Mouse (Mus musculus): ENCODE measurements around the gene Vwa8. TPM values are rescaled to one million over a fixed set of nuclear protein-coding genes. Genes with fewer than 3 reads are reported as not detected.

The Vwa8 gene
- total and polyA plus RNA-seq, 3 experiments = 12.4 to 17.5 (median 15.9) TPM

DNA sequence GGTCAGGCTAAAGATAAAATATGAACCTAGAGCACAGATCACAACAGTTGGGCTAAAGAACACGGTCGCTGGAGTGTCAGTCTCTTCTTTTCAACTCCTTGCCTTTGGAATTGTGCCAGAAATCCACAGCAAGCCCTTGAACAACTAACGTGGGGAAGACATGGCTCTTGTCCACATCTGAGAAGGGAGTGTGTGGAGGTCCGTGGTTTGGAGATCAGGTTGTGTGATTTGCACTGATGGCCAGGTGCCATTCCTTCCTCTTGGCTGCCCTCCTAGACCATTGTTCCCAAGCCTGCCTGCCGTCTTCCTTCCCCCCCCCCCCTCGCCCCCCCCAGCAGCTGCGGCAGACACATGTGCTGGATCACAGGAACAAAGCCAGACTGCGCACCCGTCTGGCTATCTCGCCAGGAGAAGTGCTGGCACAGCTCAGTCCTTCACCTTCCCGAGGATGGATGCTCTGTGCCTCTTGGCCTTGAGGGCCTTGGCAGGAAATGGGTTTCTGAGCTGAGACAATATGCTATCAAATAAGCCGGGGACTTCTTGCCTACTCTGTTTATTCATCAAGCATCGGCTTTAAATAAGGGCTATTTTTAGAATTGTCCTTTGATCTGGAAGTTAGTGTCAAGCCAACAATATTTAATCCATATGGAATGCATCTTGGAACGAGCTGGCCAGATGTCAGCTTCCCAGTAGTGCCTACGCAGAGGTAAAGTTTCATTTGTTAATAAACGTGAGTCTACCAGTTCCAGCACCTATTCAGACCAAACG is 308.8 kb downstream of the Vwa8 start:
- H3K36me3 ChIP-seq (replicated peaks in 1 of 2; ENCODE audit: control insufficient read depth in 1 of 2, insufficient read depth in 1 of 2, low read length in 1 of 2) = peaks cover 10 to 49% of the 10 kb centered on the region in 2 experiments
- H3K4me2 ChIP-seq (ENCODE audit: insufficient read depth, low read depth, poor library complexity, severe bottlenecking) = no peak overlapping the region
- no peak overlapping the region for H3K4me3 ChIP-seq (replicated peaks in 1 of 3; ENCODE audit: low read depth in 2 of 3, low read length in 2 of 3, poor library complexity in 1 of 3)
- H3K27me3 ChIP-seq (replicated peaks) = no peaks in the 10 kb centered on the region
- H3K4me1 ChIP-seq (ENCODE audit: control insufficient read depth in 1 of 2, insufficient read depth in 2 of 2) = no peaks in the 10 kb centered on the region
- no peak overlapping the region for H3K9ac ChIP-seq (ENCODE audit: insufficient read depth, low read depth)
- H3K27ac ChIP-seq (ENCODE audit: insufficient read depth, low read depth) = no peak overlapping the region
- no peak for DNase-seq (ENCODE audit: extremely low read depth)
- dilution Hi-C loops (cut with MboI; ENCODE audit: extremely low pct_ligation_motif_present, extremely low pct_unique_long_range_greater_than_20kb, low sequenced_read_pairs) = no loop called here
- no peaks in the 10 kb centered on the region for H3K79me2 ChIP-seq (replicated peaks; ENCODE audit: control insufficient read depth, extremely low read depth, insufficient read depth, poor library complexity, severe bottlenecking)
- in situ Hi-C loops (cut with MboI; ENCODE audit: low pct_ligation_motif_present, low pct_unique_long_range_greater_than_20kb, low sequenced_read_pairs) = no loop called here
- no peaks in the 10 kb centered on the region for H3K9me3 ChIP-seq (replicated peaks; ENCODE audit: low read length)
- no peak for TF ChIP-seq RAD21 (IDR thresholded peaks at IDR 0.05; ENCODE audit: low read depth, low read length)
- TF ChIP-seq POLR2AphosphoS2 (IDR thresholded peaks at IDR 0.05; ENCODE audit: low read depth, low read length) = no peak
- TF ChIP-seq BHLHE40 (IDR thresholded peaks at IDR 0.05; ENCODE audit: low read depth, low read length) = no peak
- TF ChIP-seq CHD2 (IDR thresholded peaks at IDR 0.05; ENCODE audit: low read length) = no peak
- TF ChIP-seq PAX5 (IDR thresholded peaks at IDR 0.05; ENCODE audit: low read length) = no peak
- no peak for TF ChIP-seq NRF1 (IDR thresholded peaks at IDR 0.05; ENCODE audit: low read depth, low read length)
- no peak for TF ChIP-seq UBTF (IDR thresholded peaks at IDR 0.05; ENCODE audit: low read depth, low read length)
- no peak for TF ChIP-seq TCF12 (IDR thresholded peaks at IDR 0.05; ENCODE audit: low read depth, low read length)
- no peak for TF ChIP-seq ZKSCAN1 (IDR thresholded peaks at IDR 0.05; ENCODE audit: borderline replicate concordance, low read depth, low read length)

DNA sequence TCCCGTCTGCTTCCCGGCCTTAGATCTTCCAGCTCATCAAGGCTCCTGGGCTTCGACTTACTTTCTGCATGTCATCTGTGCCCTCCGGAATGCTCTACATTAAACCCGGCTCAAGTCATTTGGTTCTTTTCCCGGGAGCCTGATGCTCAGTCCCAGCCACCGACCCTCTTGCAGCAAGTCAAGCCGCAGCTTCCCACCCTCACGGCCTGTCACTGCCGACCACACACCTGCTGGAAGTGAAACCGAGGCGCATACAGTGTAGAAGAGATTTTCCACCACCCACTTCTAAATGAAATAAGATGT is 309.3 kb downstream of the Vwa8 start:
- Histone ChIP-seq H3K4me1 (ENCODE audit: control insufficient read depth in 1 of 2, insufficient read depth in 2 of 2) (peaks cover 0 to under 1% of the 10 kb centered on the region in 2 experiments; a peak in 1 of 4 replicates), H3K4me3 (replicated peaks in 1 of 3; ENCODE audit: low read depth in 2 of 3, low read length in 2 of 3, poor library complexity in 1 of 3) (no peak overlapping the region), H3K36me3 (replicated peaks in 1 of 2; ENCODE audit: control insufficient read depth in 1 of 2, insufficient read depth in 1 of 2, low read length in 1 of 2) (peaks cover 10 to 50% of the 10 kb centered on the region in 2 experiments), H3K9me3 (replicated peaks; ENCODE audit: low read length) (no peaks in the 10 kb centered on the region), H3K79me2 (replicated peaks; ENCODE audit: control insufficient read depth, extremely low read depth, insufficient read depth, poor library complexity, severe bottlenecking) (no peaks in the 10 kb centered on the region), H3K9ac (ENCODE audit: insufficient read depth, low read depth) (no peak overlapping the region), H3K4me2 (ENCODE audit: insufficient read depth, low read depth, poor library complexity, severe bottlenecking) (no peak overlapping the region), H3K27ac (ENCODE audit: insufficient read depth, low read depth) (no peak overlapping the region), H3K27me3 (replicated peaks) (no peaks in the 10 kb centered on the region)
- in situ Hi-C loops (cut with MboI; ENCODE audit: low pct_ligation_motif_present, low pct_unique_long_range_greater_than_20kb, low sequenced_read_pairs) (no loop called here), dilution Hi-C loops (cut with MboI; ENCODE audit: extremely low pct_ligation_motif_present, extremely low pct_unique_long_range_greater_than_20kb, low sequenced_read_pairs) (no loop called here)
- DNase-seq (ENCODE audit: extremely low read depth) = no peak
- TF ChIP-seq RAD21 (IDR thresholded peaks at IDR 0.05; ENCODE audit: low read depth, low read length) (no peak), CTCF (conservative IDR thresholded peaks at IDR 0.05 in 1 of 2, IDR thresholded peaks at IDR 0.05 in 1 of 2; ENCODE audit: low read depth in 2 of 2, low read length in 2 of 2) (no peak), KAT2A (IDR thresholded peaks at IDR 0.05; ENCODE audit: insufficient replicate concordance, low read length) (no peak), ZMIZ1 (IDR thresholded peaks at IDR 0.05; ENCODE audit: low read depth, low read length) (no peak), ELF1 (IDR thresholded peaks at IDR 0.05; ENCODE audit: low read depth, low read length) (no peak), NRF1 (IDR thresholded peaks at IDR 0.05; ENCODE audit: low read depth, low read length) (no peak), PAX5 (IDR thresholded peaks at IDR 0.05; ENCODE audit: low read length) (no peak), IRF4 (IDR thresholded peaks at IDR 0.05; ENCODE audit: low read depth, low read length) (no peak), MEF2A (IDR thresholded peaks at IDR 0.05; ENCODE audit: borderline replicate concordance, low read depth, low read length) (no peak), TCF12 (IDR thresholded peaks at IDR 0.05; ENCODE audit: low read depth, low read length) (no peak)

Measured in CH12.LX (cell line).